Mouse (Mus musculus): Measurements from ENCODE around the gene Cand2. TPM values are rescaled to one million over a fixed set of nuclear protein-coding genes. Genes with fewer than 3 reads are reported as not detected.

Cand2 gene
- total RNA-seq, 1 experiment = 10.7 TPM

- DNase-seq (ENCODE audit: low read depth, low spot score) = no peak
- TF ChIP-seq MAFK (IDR thresholded peaks at IDR 0.05; ENCODE audit: insufficient read depth, low read depth, low read length) (no peak), CHD2 (IDR thresholded peaks at IDR 0.05; ENCODE audit: low read depth, low read length) (no peak), HCFC1 (IDR thresholded peaks at IDR 0.05; ENCODE audit: borderline replicate concordance, insufficient read depth, low read length) (no peak), ZNF384 (IDR thresholded peaks at IDR 0.05; ENCODE audit: low read depth, low read length) (no peak), ZC3H11A (IDR thresholded peaks at IDR 0.05; ENCODE audit: borderline replicate concordance, low read depth, low read length) (no peak)
- no peaks in the 10 kb centered on the region for H3K9me3 ChIP-seq (ENCODE audit: control insufficient read depth, insufficient read depth, low read depth, low read length)
- in situ Hi-C loops (cut with MboI; ENCODE audit: low sequenced_read_pairs in 2 of 2, unreplicated experiment in 2 of 2) = no loop called here
- no peak overlapping the region for H3K4me3 ChIP-seq (ENCODE audit: insufficient read depth in 1 of 2, low read depth in 1 of 2, low read length in 2 of 2, poor library complexity in 1 of 2, severe bottlenecking in 1 of 2)
- peak overlapping the region; percentile 58; the same call in 1 of the 2 replicates for H3K27ac ChIP-seq (ENCODE audit: insufficient read depth, low read depth, low read length, poor library complexity, severe bottlenecking)
- no peaks in the 10 kb centered on the region for H3K36me3 ChIP-seq (ENCODE audit: control insufficient read depth, insufficient read depth, low read length, poor library complexity, severe bottlenecking)
- no peak overlapping the region for H3K9ac ChIP-seq (ENCODE audit: insufficient read depth, low read depth, low read length, poor library complexity, severe bottlenecking)
- peaks cover 0 to 29% of the 10 kb centered on the region in 2 experiments; a peak in 3 of 4 replicates for H3K4me1 ChIP-seq (ENCODE audit: control insufficient read depth in 2 of 2, insufficient read depth in 2 of 2, low read length in 2 of 2, poor library complexity in 1 of 2)
Measured at GRCm38 (mm10) chr6:115760137-115760536, 14.2 kb upstream of the Cand2 start.

GRCm38 (mm10) chr6:115760982-115761381 lies 13.4 kb upstream of the Cand2 start:
- TF ChIP-seq MAFK (IDR thresholded peaks at IDR 0.05; ENCODE audit: insufficient read depth, low read depth, low read length) = peak; percentile 48; the same call in 1 of the 2 replicates
- no peak for TF ChIP-seq ZC3H11A (IDR thresholded peaks at IDR 0.05; ENCODE audit: borderline replicate concordance, low read depth, low read length)
- no peak for TF ChIP-seq ZNF384 (IDR thresholded peaks at IDR 0.05; ENCODE audit: low read depth, low read length)
- TF ChIP-seq CHD2 (IDR thresholded peaks at IDR 0.05; ENCODE audit: low read depth, low read length) = no peak
- no peaks in the 10 kb centered on the region for H3K9me3 ChIP-seq (ENCODE audit: control insufficient read depth, insufficient read depth, low read depth, low read length)
- peak overlapping the region; percentile 58; the same call in 1 of the 2 replicates for H3K27ac ChIP-seq (ENCODE audit: insufficient read depth, low read depth, low read length, poor library complexity, severe bottlenecking)
- no peak overlapping the region for H3K4me3 ChIP-seq (ENCODE audit: insufficient read depth in 1 of 2, low read depth in 1 of 2, low read length in 2 of 2, poor library complexity in 1 of 2, severe bottlenecking in 1 of 2)
- no peak overlapping the region for H3K9ac ChIP-seq (ENCODE audit: insufficient read depth, low read depth, low read length, poor library complexity, severe bottlenecking)
- no peak for DNase-seq (ENCODE audit: low read depth, low spot score)
- peaks cover 0 to 31% of the 10 kb centered on the region in 2 experiments; a peak in 3 of 4 replicates for H3K4me1 ChIP-seq (ENCODE audit: control insufficient read depth in 2 of 2, insufficient read depth in 2 of 2, low read length in 2 of 2, poor library complexity in 1 of 2)
- H3K36me3 ChIP-seq (ENCODE audit: control insufficient read depth, insufficient read depth, low read length, poor library complexity, severe bottlenecking) = no peaks in the 10 kb centered on the region
- in situ Hi-C loops (cut with MboI; ENCODE audit: low sequenced_read_pairs in 2 of 2, unreplicated experiment in 2 of 2) = no loop called here

GRCm38 (mm10) chr6:115761995-115762756 lies 12.2 kb upstream of the Cand2 start, which contains the start of gene Tmem40:
Gene Tmem40 (minus strand): TSS chr6:115762410.
- no peak for TF ChIP-seq HCFC1 (IDR thresholded peaks at IDR 0.05; ENCODE audit: borderline replicate concordance, insufficient read depth, low read length)
- no peak for TF ChIP-seq CHD2 (IDR thresholded peaks at IDR 0.05; ENCODE audit: low read depth, low read length)
- no peak for TF ChIP-seq ZC3H11A (IDR thresholded peaks at IDR 0.05; ENCODE audit: borderline replicate concordance, low read depth, low read length)
- no peak for TF ChIP-seq MAFK (IDR thresholded peaks at IDR 0.05; ENCODE audit: insufficient read depth, low read depth, low read length)
- no peak for TF ChIP-seq ZNF384 (IDR thresholded peaks at IDR 0.05; ENCODE audit: low read depth, low read length)
- H3K36me3 ChIP-seq (ENCODE audit: control insufficient read depth, insufficient read depth, low read length, poor library complexity, severe bottlenecking) = no peaks in the 10 kb centered on the region
- H3K4me3 ChIP-seq (ENCODE audit: insufficient read depth in 1 of 2, low read depth in 1 of 2, low read length in 2 of 2, poor library complexity in 1 of 2, severe bottlenecking in 1 of 2) = 0 out of 4 replicates have a peak within 1 kb of the TSS, but pooled peaks of 1 of the 2 experiments have one; percentile 13
- peak within 1 kb of the TSS; percentile 58; the same call in 1 of the 2 replicates for H3K27ac ChIP-seq (ENCODE audit: insufficient read depth, low read depth, low read length, poor library complexity, severe bottlenecking)
- in situ Hi-C loops (cut with MboI; ENCODE audit: low sequenced_read_pairs in 2 of 2, unreplicated experiment in 2 of 2) = no loop called here
- no peaks in the 10 kb centered on the region for H3K9me3 ChIP-seq (ENCODE audit: control insufficient read depth, insufficient read depth, low read depth, low read length)
- peak; percentile 68 for DNase-seq (ENCODE audit: low read depth, low spot score)
- no peak within 1 kb of the TSS; the same call in 1 of the 2 replicates for H3K9ac ChIP-seq (ENCODE audit: insufficient read depth, low read depth, low read length, poor library complexity, severe bottlenecking)
- peaks cover 0 to 31% of the 10 kb centered on the region in 2 experiments; a peak in 3 of 4 replicates for H3K4me1 ChIP-seq (ENCODE audit: control insufficient read depth in 2 of 2, insufficient read depth in 2 of 2, low read length in 2 of 2, poor library complexity in 1 of 2)

- H3K9ac ChIP-seq (ENCODE audit: insufficient read depth, low read depth, low read length, poor library complexity, severe bottlenecking) = peak overlapping the region; percentile 64; the same call in 1 of the 2 replicates
- peaks cover 0 to 33% of the 10 kb centered on the region in 2 experiments; a peak in 3 of 4 replicates for H3K4me1 ChIP-seq (ENCODE audit: control insufficient read depth in 2 of 2, insufficient read depth in 2 of 2, low read length in 2 of 2, poor library complexity in 1 of 2)
- no peaks in the 10 kb centered on the region for H3K36me3 ChIP-seq (ENCODE audit: control insufficient read depth, insufficient read depth, low read length, poor library complexity, severe bottlenecking)
- in situ Hi-C loops (cut with MboI; ENCODE audit: low sequenced_read_pairs in 2 of 2, unreplicated experiment in 2 of 2) = no loop called here
- H3K4me3 ChIP-seq (ENCODE audit: insufficient read depth in 1 of 2, low read depth in 1 of 2, low read length in 2 of 2, poor library complexity in 1 of 2, severe bottlenecking in 1 of 2) = 0 out of 4 replicates have a peak overlapping the region, but pooled peaks of 1 of the 2 experiments have one; percentile 24
- peak; percentile 79 for DNase-seq (ENCODE audit: low read depth, low spot score)
- no peaks in the 10 kb centered on the region for H3K9me3 ChIP-seq (ENCODE audit: control insufficient read depth, insufficient read depth, low read depth, low read length)
- TF ChIP-seq HCFC1 (IDR thresholded peaks at IDR 0.05; ENCODE audit: borderline replicate concordance, insufficient read depth, low read length) = no peak
- TF ChIP-seq CHD2 (IDR thresholded peaks at IDR 0.05; ENCODE audit: low read depth, low read length) = no peak
- TF ChIP-seq MAFK (IDR thresholded peaks at IDR 0.05; ENCODE audit: insufficient read depth, low read depth, low read length) = no peak
- no peak for TF ChIP-seq ZNF384 (IDR thresholded peaks at IDR 0.05; ENCODE audit: low read depth, low read length)
- TF ChIP-seq ZC3H11A (IDR thresholded peaks at IDR 0.05; ENCODE audit: borderline replicate concordance, low read depth, low read length) = no peak
- peak overlapping the region; percentile 72 for H3K27ac ChIP-seq (ENCODE audit: insufficient read depth, low read depth, low read length, poor library complexity, severe bottlenecking)
Measured at GRCm38 (mm10) chr6:115764179-115764578, 10.2 kb upstream of the Cand2 start.
